Mouse (Mus musculus): ENCODE measurements at regions not wholly inside any gene's neighbourhood (a gene's known extent, or its start where the extent isn't known, plus 50 kb on each side); places are given as distances from the start of the nearest gene placed in this dataset.
"Not testable (repeated sequence)": the region's sequence is repeated elsewhere in the genome, so short reads cannot be mapped to it uniquely, and the experiment has no call there.

GRCm38 (mm10) chr12:8410410-8411341 lies 89.1 kb downstream of the Rhob start:
- no peak for DNase-seq

DNA sequence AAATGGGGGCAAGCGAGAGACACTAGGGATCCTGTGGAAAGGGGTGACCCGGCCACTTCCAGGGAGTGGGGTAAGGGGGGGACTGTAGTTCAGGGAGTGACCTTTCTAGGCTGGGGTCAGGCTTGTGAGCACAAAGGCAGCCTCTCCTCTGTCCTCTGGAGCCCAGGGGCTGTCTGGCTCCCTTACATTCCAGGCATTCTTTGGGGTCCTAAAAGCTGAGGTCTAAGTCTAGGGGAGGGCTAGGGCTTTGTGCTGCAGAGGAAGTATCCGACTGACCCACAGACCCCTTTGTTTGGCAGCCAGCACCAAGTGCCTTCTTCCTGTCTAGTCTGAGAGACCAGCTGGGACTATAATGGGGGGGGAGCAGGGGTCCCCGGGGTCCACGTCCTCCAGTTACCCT lies 88.9 kb downstream of the Hs1bp3 start:
- no peak for DNase-seq

DNA sequence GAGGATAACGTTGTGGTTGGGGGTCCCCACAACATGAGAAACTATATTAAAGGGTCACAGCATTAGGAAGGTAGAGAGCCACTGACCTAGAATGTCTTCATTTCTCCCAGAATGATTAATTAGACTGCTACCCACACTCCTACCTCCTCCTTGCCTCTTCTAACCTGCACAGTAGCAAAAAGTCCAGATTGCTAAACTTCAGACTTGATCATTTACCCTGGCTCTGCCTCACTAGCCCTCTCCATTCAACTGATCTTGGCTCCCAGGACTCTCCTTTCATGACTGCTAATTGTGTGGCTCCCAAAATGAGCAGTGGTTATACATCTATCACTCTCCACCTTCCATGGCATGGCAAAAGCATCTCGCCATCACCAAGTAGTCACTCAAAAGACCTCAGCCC lies 88.1 kb downstream of the Hs1bp3 start:
- no peak for DNase-seq

DNA sequence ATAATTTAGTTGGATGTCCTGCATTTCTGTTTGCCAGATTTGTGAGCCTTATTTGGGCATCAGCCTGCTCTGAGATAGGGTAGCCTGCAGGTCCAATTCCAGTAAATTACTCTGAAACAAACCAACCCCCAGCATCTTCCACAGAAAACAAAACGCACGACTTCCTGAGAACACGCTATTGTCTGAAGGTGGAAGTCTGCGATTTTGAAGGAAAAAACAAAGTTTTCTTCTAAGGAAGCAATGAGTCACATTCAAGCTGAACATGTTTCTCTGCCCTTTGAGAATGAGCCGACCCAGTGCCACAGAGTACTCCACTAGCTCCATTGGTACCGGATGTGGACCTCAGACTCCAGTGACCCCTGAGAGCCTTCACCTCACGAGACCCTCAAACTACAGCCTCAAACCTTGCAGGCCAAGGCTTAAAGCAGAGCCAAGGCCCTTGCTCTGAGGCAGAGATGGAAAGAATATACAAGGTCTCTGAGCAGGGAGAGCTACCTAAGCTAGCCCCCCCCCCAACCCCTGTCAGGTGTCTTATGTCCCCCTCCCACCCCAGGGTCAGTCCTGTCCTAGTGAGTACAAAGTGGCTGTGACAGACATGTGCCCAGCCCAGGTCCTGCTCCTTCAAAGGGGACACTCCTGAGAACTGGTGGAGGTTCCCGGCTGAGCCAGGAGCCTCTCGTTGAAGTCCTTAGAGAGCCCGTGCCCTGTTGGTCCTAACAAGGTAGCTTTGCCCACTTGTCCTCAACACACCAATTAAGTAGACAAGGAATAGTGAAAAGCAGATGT lies 87.3 kb downstream of the Hs1bp3 start:
- no peak for DNase-seq

- DNase-seq, result no peak
These were observed 85.6 kb downstream of the Hs1bp3 start for GRCm38 (mm10) chr12:8398852-8399251.

DNA sequence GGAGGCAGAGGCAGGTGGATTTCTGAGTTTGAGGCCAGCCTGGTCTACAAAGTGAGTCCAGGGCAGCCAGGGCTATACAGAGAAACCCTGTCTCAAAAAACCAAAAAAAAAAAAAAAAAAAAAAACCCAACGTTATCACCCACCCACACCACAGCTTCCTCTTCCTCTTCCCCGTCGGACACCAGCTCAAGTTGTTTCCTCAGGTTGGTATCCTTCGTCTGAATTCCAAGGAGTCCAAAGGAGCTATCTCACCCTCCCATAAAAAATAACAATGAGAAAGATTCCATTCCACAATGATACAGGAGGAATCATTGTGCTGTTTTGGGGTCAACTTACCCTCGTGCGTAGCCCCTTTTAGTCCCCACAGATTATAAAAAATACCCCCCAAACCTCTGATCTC lies 83.2 kb downstream of the Hs1bp3 start:
- DNase-seq, result not testable (repeated sequence)

- no peak for DNase-seq
These were observed 81.7 kb downstream of the Hs1bp3 start for GRCm38 (mm10) chr12:8394894-8395297.

GRCm38 (mm10) chr12:8393976-8394375 lies 80.7 kb downstream of the Hs1bp3 start:
- no peak for DNase-seq
